Mouse (Mus musculus): ENCODE results near the gene Mink1. TPM values are rescaled to one million over a fixed set of nuclear protein-coding genes. Genes with fewer than 3 reads are reported as not detected.
A peak's percentile ranks its signal among the peaks of the same experiment; 100 is the strongest.

The Mink1 gene
- total and polyA plus RNA-seq, 3 experiments, result 33.8 to 230 (median 57.3) TPM

GRCm38 (mm10) chr11:70643051-70643450 is 80.4 kb downstream of the Mink1 start:
- no peak for TF ChIP-seq ZNF384 (IDR thresholded peaks at IDR 0.05; ENCODE audit: low read depth, low read length)
- TF ChIP-seq ETS1 (IDR thresholded peaks at IDR 0.05; ENCODE audit: low read depth, low read length), result no peak
- TF ChIP-seq POLR2A (IDR thresholded peaks at IDR 0.05; ENCODE audit: control insufficient read depth in 1 of 2, insufficient read depth in 1 of 2, low read depth in 1 of 2, low read length in 2 of 2, poor library complexity in 1 of 2), result 0 out of 4 replicates have a peak, but pooled peaks of 1 of the 2 experiments have one; percentile 29
- no peak for TF ChIP-seq TBP (IDR thresholded peaks at IDR 0.05; ENCODE audit: low read depth, low read length)
- TF ChIP-seq MXI1 (IDR thresholded peaks at IDR 0.05; ENCODE audit: low read depth, low read length), result no peak
- TF ChIP-seq RCOR1 (IDR thresholded peaks at IDR 0.05; ENCODE audit: low read depth, low read length), result no peak
- no peak for TF ChIP-seq EP300 (IDR thresholded peaks at IDR 0.05; ENCODE audit: low read depth in 1 of 2, low read length in 2 of 2)
- TF ChIP-seq MAFK (IDR thresholded peaks at IDR 0.05; ENCODE audit: borderline replicate concordance, low read depth, low read length), result no peak
- H3K27ac ChIP-seq (ENCODE audit: control insufficient read depth, low read depth, low read length), result no peak overlapping the region
- H3K4me3 ChIP-seq (ENCODE audit: control insufficient read depth in 1 of 2, insufficient read depth in 1 of 2, low read depth in 2 of 2, low read length in 2 of 2), result no peak overlapping the region
- DNase-seq (ENCODE audit: low read depth, low spot score), result no peak
- H3K4me1 ChIP-seq (ENCODE audit: control insufficient read depth in 1 of 2, insufficient read depth in 2 of 2, low read length in 2 of 2), result peaks cover 4 to 43% of the 10 kb centered on the region in 2 experiments
- peaks cover 38% of the 10 kb centered on the region for H3K79me2 ChIP-seq (ENCODE audit: control insufficient read depth, insufficient read depth, low read length, poor library complexity)
- H3K36me3 ChIP-seq (ENCODE audit: control insufficient read depth in 1 of 2, insufficient read depth in 2 of 2, low read length in 2 of 2), result peaks cover 0 to 35% of the 10 kb centered on the region in 2 experiments; a peak in 2 of 4 replicates
- no peaks in the 10 kb centered on the region for H3K27me3 ChIP-seq (ENCODE audit: control insufficient read depth in 1 of 2, insufficient read depth in 2 of 2, low read length in 2 of 2)
- no peaks in the 10 kb centered on the region for H3K9me3 ChIP-seq (replicated peaks; ENCODE audit: insufficient read depth, low read length)
- no peak overlapping the region for H3K9ac ChIP-seq (ENCODE audit: control insufficient read depth, low read depth, low read length, poor library complexity, severe bottlenecking)

GRCm38 (mm10) chr11:70644564-70645103 is 82.0 kb downstream of the Mink1 start:
- peaks cover 6 to 41% of the 10 kb centered on the region in 2 experiments for H3K4me1 ChIP-seq (ENCODE audit: control insufficient read depth in 1 of 2, insufficient read depth in 2 of 2, low read length in 2 of 2)

DNA sequence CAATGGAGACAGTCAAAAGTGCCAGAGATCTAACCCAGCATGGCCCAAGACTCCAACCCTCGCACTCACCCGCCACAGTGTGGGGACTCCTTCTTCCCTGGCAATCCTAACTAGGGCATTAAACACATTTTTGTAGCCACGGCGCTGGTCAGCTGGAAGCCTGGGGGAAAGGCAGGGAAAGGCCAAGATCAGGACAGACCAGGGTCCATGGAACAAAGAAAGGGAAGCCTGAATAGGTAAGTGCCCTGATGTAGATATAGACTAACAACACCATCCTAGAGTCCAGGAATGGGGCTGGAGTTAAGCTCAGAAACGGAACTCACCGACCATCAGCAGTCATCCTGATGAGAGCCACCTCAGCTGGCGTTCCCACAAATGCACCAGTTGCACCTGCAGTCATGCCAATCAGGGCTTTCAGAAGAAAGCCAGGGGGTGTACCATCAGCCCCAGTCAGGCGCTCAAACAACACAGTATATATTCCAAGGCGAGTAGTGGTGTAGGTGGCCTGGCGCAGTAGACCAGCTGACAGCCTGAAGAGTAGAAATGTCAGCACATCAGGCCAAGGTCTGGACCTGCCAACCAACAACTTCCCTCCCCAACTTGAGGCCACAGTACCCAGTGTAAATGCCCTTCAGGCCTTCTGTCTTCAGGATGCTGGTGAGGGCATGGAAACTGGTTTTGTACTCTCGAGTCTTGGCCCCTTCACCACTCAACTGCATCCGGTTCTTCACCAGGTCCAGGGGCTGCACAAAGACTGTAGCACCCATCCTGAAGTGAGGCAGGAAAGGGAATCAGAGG is 83.0 kb downstream of the Mink1 start:
- no peaks in the 10 kb centered on the region for H3K27me3 ChIP-seq (ENCODE audit: control insufficient read depth in 1 of 2, insufficient read depth in 2 of 2, low read length in 2 of 2)
- H3K36me3 ChIP-seq (ENCODE audit: control insufficient read depth in 1 of 2, insufficient read depth in 2 of 2, low read length in 2 of 2), result peaks cover 9 to 36% of the 10 kb centered on the region in 2 experiments
- H3K27ac ChIP-seq (ENCODE audit: control insufficient read depth, low read depth, low read length), result no peak overlapping the region

More at GRCm38 (mm10) chr11:70644564-70645103, 82.0 kb downstream of the Mink1 start:
- DNase-seq (ENCODE audit: low read depth, low spot score), result no peak
- Histone ChIP-seq H3K79me2 (ENCODE audit: control insufficient read depth, insufficient read depth, low read length, poor library complexity) (peaks cover 50% of the 10 kb centered on the region), H3K27me3 (ENCODE audit: control insufficient read depth in 1 of 2, insufficient read depth in 2 of 2, low read length in 2 of 2) (no peaks in the 10 kb centered on the region), H3K4me3 (ENCODE audit: control insufficient read depth in 1 of 2, insufficient read depth in 1 of 2, low read depth in 2 of 2, low read length in 2 of 2) (no peak overlapping the region), H3K9ac (ENCODE audit: control insufficient read depth, low read depth, low read length, poor library complexity, severe bottlenecking) (no peak overlapping the region), H3K36me3 (ENCODE audit: control insufficient read depth in 1 of 2, insufficient read depth in 2 of 2, low read length in 2 of 2) (peaks cover 5 to 35% of the 10 kb centered on the region in 2 experiments), H3K9me3 (replicated peaks; ENCODE audit: insufficient read depth, low read length) (no peaks in the 10 kb centered on the region), H3K27ac (ENCODE audit: control insufficient read depth, low read depth, low read length) (no peak overlapping the region)
- TF ChIP-seq TBP (IDR thresholded peaks at IDR 0.05; ENCODE audit: low read depth, low read length) (no peak), MAZ (IDR thresholded peaks at IDR 0.05; ENCODE audit: low read depth, low read length) (no peak), ZNF384 (IDR thresholded peaks at IDR 0.05; ENCODE audit: low read depth, low read length) (no peak), SIN3A (IDR thresholded peaks at IDR 0.05; ENCODE audit: low read length) (no peak), ZKSCAN1 (IDR thresholded peaks at IDR 0.05; ENCODE audit: low read depth, low read length) (no peak), RCOR1 (IDR thresholded peaks at IDR 0.05; ENCODE audit: low read depth, low read length) (no peak), NELFE (IDR thresholded peaks at IDR 0.05; ENCODE audit: low read depth, low read length) (no peak), MXI1 (IDR thresholded peaks at IDR 0.05; ENCODE audit: low read depth, low read length) (no peak), CHD2 (IDR thresholded peaks at IDR 0.05; ENCODE audit: low read length) (no peak), GABPA (IDR thresholded peaks at IDR 0.05; ENCODE audit: low read depth, low read length) (no peak), ELF1 (IDR thresholded peaks at IDR 0.05; ENCODE audit: low read depth, low read length) (no peak)

More for the DNA sequence above, 83.0 kb downstream of the Mink1 start:
- Histone ChIP-seq H3K4me1 (ENCODE audit: control insufficient read depth in 1 of 2, insufficient read depth in 2 of 2, low read length in 2 of 2) (peaks cover 10 to 40% of the 10 kb centered on the region in 2 experiments), H3K79me2 (ENCODE audit: control insufficient read depth, insufficient read depth, low read length, poor library complexity) (peaks cover 47% of the 10 kb centered on the region), H3K9ac (ENCODE audit: control insufficient read depth, low read depth, low read length, poor library complexity, severe bottlenecking) (peak overlapping the region; percentile 80), H3K9me3 (replicated peaks; ENCODE audit: insufficient read depth, low read length) (no peaks in the 10 kb centered on the region), H3K4me3 (ENCODE audit: control insufficient read depth in 1 of 2, insufficient read depth in 1 of 2, low read depth in 2 of 2, low read length in 2 of 2) (peak overlapping the region; percentile 56 to 70)
- TF ChIP-seq ETS1 (IDR thresholded peaks at IDR 0.05; ENCODE audit: low read depth, low read length), result no peak
- TF ChIP-seq KAT2A (conservative IDR thresholded peaks at IDR 0.05; ENCODE audit: low read depth, low read length), result no peak
- no peak for TF ChIP-seq MXI1 (IDR thresholded peaks at IDR 0.05; ENCODE audit: low read depth, low read length)
- no peak for TF ChIP-seq NELFE (IDR thresholded peaks at IDR 0.05; ENCODE audit: low read depth, low read length)
- no peak for TF ChIP-seq MYC (IDR thresholded peaks at IDR 0.05; ENCODE audit: low read depth, low read length)
- no peak for TF ChIP-seq HCFC1 (IDR thresholded peaks at IDR 0.05; ENCODE audit: low read depth, low read length)
- TF ChIP-seq ZNF384 (IDR thresholded peaks at IDR 0.05; ENCODE audit: low read depth, low read length), result no peak
- no peak for TF ChIP-seq BHLHE40 (IDR thresholded peaks at IDR 0.05; ENCODE audit: borderline replicate concordance, low read depth, low read length)
- TF ChIP-seq RCOR1 (IDR thresholded peaks at IDR 0.05; ENCODE audit: low read depth, low read length), result no peak
- TF ChIP-seq ZC3H11A (IDR thresholded peaks at IDR 0.05; ENCODE audit: low read depth, low read length), result no peak
- DNase-seq (ENCODE audit: low read depth, low spot score), result no peak

Data from MEL (cell line).